In the genomic region with DNA sequence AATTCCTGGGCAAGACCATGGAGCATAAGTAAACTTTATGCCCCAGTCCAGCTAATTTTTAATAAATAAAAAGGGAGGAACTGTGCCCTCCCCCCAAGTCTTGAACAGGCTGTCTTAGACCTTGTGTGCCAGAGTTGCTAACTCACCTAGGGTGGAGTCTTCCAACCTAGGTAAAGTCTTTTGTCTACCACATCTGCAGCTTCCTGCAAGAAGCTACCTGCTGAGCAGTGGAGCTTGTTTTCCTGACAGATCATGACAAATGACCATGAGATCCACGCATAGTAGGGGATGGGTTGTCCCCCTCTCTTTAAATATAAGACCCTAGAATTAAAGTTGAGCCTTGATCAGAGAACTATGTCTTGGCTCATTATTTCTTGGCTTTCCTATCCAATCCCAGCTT, we compare ENCODE assay signal across 18 mouse cellular contexts.
"Had no signal": no experiment of that assay in that cellular context is flagged by ENCODE, and none has a peak within 500 bp of the region (broad histone marks: within the 10 kb centered on the region; RNA-seq: fewer than 3 reads in every experiment).

No protein-coding gene starts in this region.

- H3K4me1 ChIP-seq: lung, embryonic 15.5 days; midbrain, embryonic 10.5 days; midbrain, embryonic 12.5 days; neural tube, embryonic 13.5 days; neural tube, embryonic 15.5 days had no signal

- H3K9ac ChIP-seq: lung, embryonic 15.5 days; midbrain, embryonic 12.5 days; neural tube, embryonic 13.5 days; neural tube, embryonic 15.5 days had no signal

- H3K9me3 ChIP-seq: lung, embryonic 15.5 days; midbrain, embryonic 12.5 days; neural tube, embryonic 13.5 days; neural tube, embryonic 15.5 days had no signal

- H3K4me3 ChIP-seq: lung, embryonic 15.5 days; midbrain, embryonic 10.5 days; midbrain, embryonic 12.5 days; myocyte; neural tube, embryonic 13.5 days; neural tube, embryonic 15.5 days had no signal

- H3K36me3 ChIP-seq: lung, embryonic 15.5 days; midbrain, embryonic 10.5 days; midbrain, embryonic 12.5 days; neural tube, embryonic 13.5 days; neural tube, embryonic 15.5 days had no signal

- DNase-seq: lung, adult 2 months; lung, postnatal 14 days; lung, postnatal 4 days; midbrain, embryonic 14.5 days; retina, postnatal 1 day; right cerebral cortex, adult 18-20 months; right cerebral cortex, postnatal 25 days; right cerebral cortex, postnatal 4 days; spleen, adult 18-20 months; thymus, adult 18-20 months; thymus, postnatal 14 days; thymus, postnatal 36 days had no signal

- H3K27ac ChIP-seq: lung, embryonic 15.5 days; midbrain, embryonic 10.5 days; midbrain, embryonic 12.5 days; neural tube, embryonic 13.5 days; neural tube, embryonic 15.5 days had no signal
